Mouse (Mus musculus): Measurements from ENCODE around the gene 9330161L09Rik.

DNA sequence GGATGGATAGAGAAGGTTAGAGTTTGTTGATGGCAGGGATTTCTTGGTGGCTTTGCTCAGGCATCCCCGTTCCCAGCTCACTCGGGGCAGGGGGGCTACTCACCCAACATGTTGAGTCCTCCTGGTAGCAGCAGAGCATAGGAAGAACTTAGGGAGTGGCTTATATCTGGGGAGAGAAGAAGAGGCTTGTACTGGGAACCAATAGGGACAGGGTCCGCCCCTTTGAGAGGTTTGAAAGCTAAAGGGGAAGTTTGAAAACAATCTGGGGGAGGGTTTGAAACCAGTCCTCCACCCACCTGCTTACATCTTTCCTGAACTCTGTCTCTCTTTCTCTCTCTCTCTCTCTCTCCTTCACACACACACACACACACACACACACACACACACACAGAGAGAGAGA, 35.9 kb upstream of the 9330161L09Rik start, which contains the start of gene Ifi27l2a:
- TF ChIP-seq MAFK (IDR thresholded peaks at IDR 0.05; ENCODE audit: insufficient read depth, low read depth, low read length) (no peak), HCFC1 (IDR thresholded peaks at IDR 0.05; ENCODE audit: borderline replicate concordance, insufficient read depth, low read length) (no peak), CHD2 (IDR thresholded peaks at IDR 0.05; ENCODE audit: low read depth, low read length) (no peak)
